Mouse (Mus musculus) lung, embryonic 14.5 days (tissue): ENCODE data around the gene Pla2g4b. TPM values are rescaled to one million over a fixed set of nuclear protein-coding genes. Genes with fewer than 3 reads are reported as not detected.
A peak's percentile ranks its signal among the peaks of the same experiment; 100 is the strongest.

Source experiments
- ATAC-seq: fragments of 200-750 bp; cut with Nextera tagmentation; 2 replicates; pipeline ENCODE4 v1.8.0; 2017; ENCODE audit warnings: mild to moderate bottlenecking, moderate TSS enrichment, moderate library complexity; ENCODE audit not compliant: insufficient read depth
- DNase-seq: peaks from one replicate; pipeline ENCODE4 v3.0.0-alpha.2; 2015
- H3K27ac ChIP-seq: fragments of 300-500 bp; sonication (generic); 2 replicates; pipeline ENCODE4 v1.5.1; 2014; ENCODE audit warnings: low read depth, mild to moderate bottlenecking, moderate library complexity
- H3K27me3 ChIP-seq: fragments of 300-500 bp; sonication (generic); 2 replicates; pipeline ENCODE4 v1.6.1; 2014; ENCODE audit warnings: low read length, control low read depth; ENCODE audit not compliant: insufficient read depth
- H3K36me3 ChIP-seq: fragments of 300-500 bp; sonication (generic); 2 replicates; pipeline ENCODE4 v1.6.1; 2014; ENCODE audit warnings: control low read depth; ENCODE audit not compliant: insufficient read depth
- H3K4me1 ChIP-seq: fragments of 300-500 bp; sonication (generic); 2 replicates; pipeline ENCODE4 v1.6.1; 2014; ENCODE audit warnings: antibody characterized with exemption, control low read depth; ENCODE audit not compliant: insufficient read depth
- H3K4me2 ChIP-seq: fragments of 300-500 bp; sonication (generic); 2 replicates; pipeline ENCODE4 v1.6.1; 2014; ENCODE audit warnings: mild to moderate bottlenecking
- H3K4me3 ChIP-seq: fragments of 300-500 bp; sonication (generic); 2 replicates; pipeline ENCODE4 v1.5.1; 2014; ENCODE audit warnings: low read depth, low read length
- H3K9ac ChIP-seq: fragments of 300-500 bp; sonication (generic); 2 replicates; pipeline ENCODE4 v1.6.1; 2014
- H3K9me3 ChIP-seq: fragments of 300-500 bp; sonication (generic); 2 replicates; pipeline ENCODE4 v1.6.1; 2016; ENCODE audit warnings: low read depth, low read length, control low read depth
- CTCF ChIP-seq: IDR thresholded peaks from 2 replicates; pipeline ENCODE4 v1.5.1; 2016; ENCODE audit warnings: antibody characterized with exemption, low read depth
- WGBS: fragments of 180-500 bp; shearing (Covaris S2); extraction: QIAGEN DNeasy Blood & Tissue Kit; methylation state at CpG from one replicate; pipeline ENCODE4 v1.1.7; 2014; 5-methylcytosine and 5-hydroxymethylcytosine counted together
- polyA plus RNA-seq: library from polyadenylated mRNA; unstranded; fragments of >200 nt; fragmentation: Nextera tagmentation; extraction: Ambion mirVana; gene quantifications from 2 replicates; pipeline ENCODE4 v1.2.1, GENCODE M21; 2014

Pla2g4b gene
- 1.2 and 1.5 TPM in 2 replicates for polyA plus RNA-seq

DNA sequence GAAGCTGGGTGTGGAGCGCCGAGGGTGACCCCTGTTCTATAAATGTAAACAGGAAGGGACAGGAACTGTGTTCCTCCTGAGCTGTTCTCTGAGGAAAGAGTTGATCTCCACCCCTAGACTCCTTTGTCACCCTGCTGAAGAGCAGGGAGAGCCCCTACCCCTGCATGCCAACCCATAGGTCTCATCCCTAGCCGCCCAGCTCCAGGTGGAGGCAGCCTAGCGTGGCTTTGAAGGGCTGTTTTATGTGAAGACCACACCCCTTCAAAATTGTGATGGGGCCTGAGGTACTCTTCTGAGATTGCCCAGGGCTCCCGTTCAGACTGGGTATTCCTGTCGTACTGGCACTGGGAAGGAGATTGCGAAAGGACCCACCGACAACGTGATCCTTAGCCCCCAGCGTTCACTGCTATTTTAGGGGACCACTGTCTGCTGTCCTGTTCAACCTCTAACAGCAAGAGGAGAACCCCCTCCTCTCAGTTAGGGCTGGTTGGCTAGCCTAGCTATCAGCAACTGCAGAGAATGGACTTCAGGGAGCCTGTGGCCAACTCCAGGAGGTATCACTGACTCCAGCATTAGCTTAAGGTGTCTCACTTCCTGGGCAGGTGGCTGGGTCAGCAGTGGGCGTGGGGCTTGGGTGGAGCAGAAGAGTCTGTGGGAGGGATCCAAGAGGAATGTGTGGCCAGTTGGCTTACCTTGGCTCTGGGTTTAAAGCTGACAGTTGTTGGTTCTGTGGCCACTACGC lies at the start of gene Pla2g4b:
Gene Pla2g4b, plus strand, starts transcription at position 692 of the 742 bp plus-strand sequence.
- no peaks in the 10 kb centered on the region for H3K9me3 ChIP-seq
- TF ChIP-seq CTCF: no peak
- no peak for ATAC-seq
- no peak for DNase-seq
- WGBS: 80% methylated on average over 12 of the region's 12 CpGs
- H3K36me3 ChIP-seq: peaks cover 52% of the 10 kb centered on the region
- H3K27me3 ChIP-seq: no peaks in the 10 kb centered on the region
- no peak within 1 kb of the TSS for H3K4me3 ChIP-seq
- H3K4me2 ChIP-seq: no peak within 1 kb of the TSS
- H3K27ac ChIP-seq: no peak within 1 kb of the TSS
- H3K9ac ChIP-seq: no peak within 1 kb of the TSS
- 0 out of 2 replicates have a peak, but pooled peaks cover 6% of the 10 kb centered on the region for H3K4me1 ChIP-seq

DNA sequence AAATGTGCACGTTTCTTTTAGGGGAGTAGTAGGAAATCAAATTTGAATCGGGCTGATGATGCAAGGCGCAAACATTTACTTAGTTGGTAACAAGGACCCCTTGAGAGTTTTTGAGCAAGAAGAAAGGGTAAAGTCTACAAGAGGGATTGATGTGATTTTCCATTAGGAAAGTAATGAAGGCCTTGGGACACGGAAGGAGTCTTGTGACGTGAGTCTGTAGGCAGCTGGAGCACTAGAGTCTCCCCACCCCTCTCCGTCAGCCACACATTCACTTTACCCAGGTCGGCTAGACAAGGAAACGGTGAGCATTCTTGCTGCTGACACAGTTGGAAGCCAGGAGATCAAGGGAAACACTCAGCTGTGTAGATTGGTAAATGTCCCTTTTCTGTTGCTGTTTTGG lies 47.3 kb upstream of the Pla2g4b start:
- no peak overlapping the region for H3K4me2 ChIP-seq
- no peak overlapping the region for H3K27ac ChIP-seq
- no peak overlapping the region for H3K9ac ChIP-seq
- TF ChIP-seq CTCF: no peak
- H3K36me3 ChIP-seq: 0 out of 2 replicates have a peak, but pooled peaks cover 4% of the 10 kb centered on the region
- no peaks in the 10 kb centered on the region for H3K27me3 ChIP-seq
- no peak for ATAC-seq
- WGBS: 52% methylated on average over 8 of the region's 8 CpGs
- DNase-seq: peak; percentile 27
- H3K9me3 ChIP-seq: no peaks in the 10 kb centered on the region
- H3K4me1 ChIP-seq: no peaks in the 10 kb centered on the region
- H3K4me3 ChIP-seq: no peak overlapping the region

DNA sequence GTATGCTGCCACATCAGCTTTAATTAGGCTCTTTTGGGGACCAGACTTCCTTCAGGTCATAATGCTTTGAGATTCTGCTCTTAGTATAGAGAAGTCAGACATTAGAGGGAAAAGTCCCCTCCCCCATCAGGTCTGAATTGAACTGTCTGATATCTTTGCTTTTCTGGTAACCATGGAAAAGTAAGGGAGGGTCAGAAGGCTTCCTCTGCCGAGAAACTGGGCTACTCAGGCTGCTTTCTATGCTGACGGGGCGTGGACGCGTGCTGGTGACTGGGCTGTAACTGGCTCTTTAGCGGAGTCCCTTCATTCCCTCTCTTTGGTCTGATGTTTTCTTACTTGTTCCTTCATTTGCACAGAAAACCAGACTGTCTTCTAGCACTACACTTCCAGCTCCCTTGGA lies 46.8 kb upstream of the Pla2g4b start:
- DNase-seq (no peak), ATAC-seq (no peak)
- Histone ChIP-seq H3K4me3 (no peak overlapping the region), H3K27ac (no peak overlapping the region), H3K4me2 (no peak overlapping the region), H3K9me3 (no peaks in the 10 kb centered on the region), H3K27me3 (no peaks in the 10 kb centered on the region), H3K9ac (no peak overlapping the region), H3K4me1 (no peaks in the 10 kb centered on the region), H3K36me3 (0 out of 2 replicates have a peak, but pooled peaks cover 4% of the 10 kb centered on the region)
- 54% methylated on average over 6 of the region's 6 CpGs for WGBS
- no peak for TF ChIP-seq CTCF

GRCm38 (mm10) chr2:119987441-119987840 lies 45.8 kb upstream of the Pla2g4b start:
- Histone ChIP-seq H3K4me3 (no peak overlapping the region), H3K27ac (no peak overlapping the region), H3K4me2 (no peak overlapping the region), H3K4me1 (no peaks in the 10 kb centered on the region), H3K27me3 (no peaks in the 10 kb centered on the region), H3K9ac (no peak overlapping the region), H3K36me3 (0 out of 2 replicates have a peak, but pooled peaks cover 8% of the 10 kb centered on the region), H3K9me3 (no peaks in the 10 kb centered on the region)
- WGBS: 93% methylated on average over 2 of the region's 2 CpGs
- TF ChIP-seq CTCF: no peak
- ATAC-seq: no peak
- DNase-seq: no peak

GRCm38 (mm10) chr2:119988952-119989351 lies 44.3 kb upstream of the Pla2g4b start:
- no peak for DNase-seq
- 0 out of 2 replicates have a peak, but pooled peaks cover 4% of the 10 kb centered on the region for H3K36me3 ChIP-seq
- no peaks in the 10 kb centered on the region for H3K27me3 ChIP-seq
- no peaks in the 10 kb centered on the region for H3K4me1 ChIP-seq
- ATAC-seq: no peak
- no peak overlapping the region for H3K27ac ChIP-seq
- H3K9me3 ChIP-seq: no peaks in the 10 kb centered on the region
- 87% methylated on average over 4 of the region's 4 CpGs for WGBS
- no peak for TF ChIP-seq CTCF
- no peak overlapping the region for H3K4me3 ChIP-seq
- no peak overlapping the region for H3K4me2 ChIP-seq
- no peak overlapping the region for H3K9ac ChIP-seq

DNA sequence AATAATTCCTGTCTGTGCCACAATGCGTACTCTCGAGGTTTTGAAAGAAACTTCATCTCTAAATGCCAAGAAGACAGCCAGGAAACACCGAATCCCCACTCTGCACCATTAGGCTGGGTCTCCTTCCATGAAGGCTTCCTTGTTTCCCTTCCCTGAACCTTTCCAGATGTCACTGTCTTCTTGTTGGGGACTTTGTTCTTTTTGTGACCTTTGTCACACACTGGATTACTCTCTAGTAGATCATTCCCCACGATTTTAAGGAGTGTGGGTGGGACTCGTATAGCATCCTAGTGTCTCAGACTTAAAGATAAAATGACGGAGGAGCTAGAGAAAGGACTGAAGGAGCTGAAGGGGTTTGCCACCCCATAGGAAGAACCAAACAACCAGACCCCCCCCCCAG lies 42.3 kb upstream of the Pla2g4b start:
- no peak overlapping the region for H3K4me2 ChIP-seq
- H3K36me3 ChIP-seq: 0 out of 2 replicates have a peak, but pooled peaks cover 4% of the 10 kb centered on the region
- no peak overlapping the region for H3K27ac ChIP-seq
- TF ChIP-seq CTCF: no peak
- no peaks in the 10 kb centered on the region for H3K27me3 ChIP-seq
- no peak overlapping the region for H3K9ac ChIP-seq
- no peaks in the 10 kb centered on the region for H3K9me3 ChIP-seq
- no peak overlapping the region for H3K4me3 ChIP-seq
- H3K4me1 ChIP-seq: peaks cover 13% of the 10 kb centered on the region
- ATAC-seq: no peak
- 76% methylated on average over 6 of the region's 6 CpGs for WGBS
- DNase-seq: no peak

DNA sequence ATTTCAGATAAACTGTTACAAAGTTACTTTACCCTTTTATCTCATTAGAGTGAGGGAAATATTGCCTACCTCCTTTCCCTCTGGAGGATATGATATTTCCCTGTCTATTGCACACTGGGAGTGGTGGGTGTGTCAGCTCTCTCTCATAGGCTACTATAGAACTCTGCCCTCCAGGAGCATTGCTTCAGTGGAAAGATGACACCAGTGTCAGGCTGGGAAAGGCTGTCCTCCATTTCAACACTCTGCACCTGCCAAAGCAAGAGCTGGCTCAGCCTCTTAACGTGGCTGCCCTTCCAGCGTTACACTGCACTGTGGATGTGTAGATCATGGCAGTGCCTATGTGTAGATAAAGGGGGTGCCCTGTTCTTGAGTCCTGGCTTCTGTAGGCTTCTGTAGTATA lies 40.9 kb upstream of the Pla2g4b start:
- Histone ChIP-seq H3K9me3 (no peaks in the 10 kb centered on the region), H3K9ac (no peak overlapping the region), H3K4me3 (no peak overlapping the region), H3K36me3 (0 out of 2 replicates have a peak, but pooled peaks cover 4% of the 10 kb centered on the region), H3K27me3 (no peaks in the 10 kb centered on the region), H3K27ac (no peak overlapping the region), H3K4me2 (no peak overlapping the region), H3K4me1 (peaks cover 16% of the 10 kb centered on the region)
- WGBS: 79% methylated on average over 2 of the region's 2 CpGs
- ATAC-seq: no peak
- TF ChIP-seq CTCF: no peak
- DNase-seq: no peak
